Mouse (Mus musculus) neural tube, embryonic 11.5 days (tissue): ENCODE measurements at regions not wholly inside any gene's neighbourhood (a gene's known extent, or its start where the extent isn't known, plus 50 kb on each side); places are given as distances from the start of the nearest gene placed in this dataset.

Experiments used
- ATAC-seq: fragments of 200-750 bp; cut with Nextera tagmentation; 2 replicates; pipeline ENCODE4 v1.8.0; 2017; ENCODE audit warnings: moderate number of reproducible peaks, mild to moderate bottlenecking, moderate TSS enrichment, moderate library complexity; ENCODE audit not compliant: insufficient read depth, low FRiP score, low TSS enrichment
- DNase-seq: peaks from one replicate; pipeline ENCODE4 v3.0.0-alpha.2; 2015; ENCODE audit warnings: low spot score
- H3K27ac ChIP-seq: fragments of 300-500 bp; sonication (generic); 2 replicates; pipeline ENCODE4 v1.5.1; 2014; ENCODE audit warnings: low read depth, mild to moderate bottlenecking, low read length
- H3K27me3 ChIP-seq: fragments of 300-500 bp; sonication (generic); 2 replicates; pipeline ENCODE4 v1.6.1; 2014; ENCODE audit warnings: mild to moderate bottlenecking, low read length, mixed read lengths; ENCODE audit not compliant: control insufficient read depth, insufficient read depth
- H3K36me3 ChIP-seq: fragments of 300-500 bp; sonication (generic); 2 replicates; pipeline ENCODE4 v1.6.1; 2014; ENCODE audit warnings: mild to moderate bottlenecking, low read length, moderate library complexity, mixed read lengths; ENCODE audit not compliant: control insufficient read depth, insufficient read depth
- H3K4me1 ChIP-seq: fragments of 300-500 bp; sonication (generic); 2 replicates; pipeline ENCODE4 v1.6.1; 2014; ENCODE audit warnings: low read length, mixed read lengths; ENCODE audit not compliant: control insufficient read depth, insufficient read depth
- H3K4me2 ChIP-seq: fragments of 300-500 bp; sonication (generic); 2 replicates; pipeline ENCODE4 v1.6.1; 2014; ENCODE audit warnings: low read depth, mild to moderate bottlenecking, moderate library complexity
- H3K4me3 ChIP-seq: fragments of 300-500 bp; sonication (generic); 2 replicates; pipeline ENCODE4 v1.5.1; 2014; ENCODE audit warnings: low read depth, low read length
- H3K9ac ChIP-seq: fragments of 300-500 bp; sonication (generic); 2 replicates; pipeline ENCODE4 v1.6.1; 2014; ENCODE audit warnings: mild to moderate bottlenecking, low read length
- H3K9me3 ChIP-seq: fragments of 300-500 bp; sonication (generic); 2 replicates; pipeline ENCODE4 v1.6.1; 2016; ENCODE audit warnings: low read length; ENCODE audit not compliant: control insufficient read depth
- WGBS: fragments of 180-500 bp; shearing (Covaris S2); extraction: QIAGEN DNeasy Blood & Tissue Kit; methylation state at CpG from one replicate; pipeline ENCODE4 v1.1.7; 2014; 5-methylcytosine and 5-hydroxymethylcytosine counted together

- H3K9ac ChIP-seq: no peak overlapping the region
- H3K4me1 ChIP-seq: no peaks in the 10 kb centered on the region
- DNase-seq: no peak
- H3K27ac ChIP-seq: no peak overlapping the region
- WGBS: 56% methylated on average over 4 of the region's 4 CpGs
- ATAC-seq: no peak
- H3K9me3 ChIP-seq: no peaks in the 10 kb centered on the region
- H3K36me3 ChIP-seq: no peaks in the 10 kb centered on the region
- no peak overlapping the region for H3K4me3 ChIP-seq
- H3K27me3 ChIP-seq: no peaks in the 10 kb centered on the region
- no peak overlapping the region for H3K4me2 ChIP-seq
Measured at GRCm38 (mm10) chr8:127704406-127704805, 640.7 kb downstream of the Pard3 start.

- Histone ChIP-seq H3K4me3 (no peak overlapping the region), H3K36me3 (no peaks in the 10 kb centered on the region), H3K27ac (no peak overlapping the region), H3K9ac (no peak overlapping the region), H3K27me3 (no peaks in the 10 kb centered on the region), H3K4me1 (no peaks in the 10 kb centered on the region), H3K9me3 (no peaks in the 10 kb centered on the region), H3K4me2 (no peak overlapping the region)
- whole genome bisulfite sequencing: 61% methylated on average over 16 of the region's 16 CpGs
- ATAC-seq (no peak), DNase-seq (no peak)
Measured at GRCm38 (mm10) chr8:127706051-127706835, 642.5 kb downstream of the Pard3 start.

- Histone ChIP-seq H3K27ac (no peak overlapping the region), H3K4me1 (no peaks in the 10 kb centered on the region), H3K9me3 (no peaks in the 10 kb centered on the region), H3K36me3 (no peaks in the 10 kb centered on the region), H3K4me3 (no peak overlapping the region), H3K4me2 (no peak overlapping the region), H3K9ac (no peak overlapping the region), H3K27me3 (no peaks in the 10 kb centered on the region)
- no peak for DNase-seq
- no peak for ATAC-seq
- 95% methylated on average over 5 of the region's 5 CpGs for WGBS
Measured at GRCm38 (mm10) chr8:127709439-127709838, 645.7 kb downstream of the Pard3 start.

- no peaks in the 10 kb centered on the region for H3K36me3 ChIP-seq
- peaks cover 6% of the 10 kb centered on the region; the same call in 1 of the 2 replicates for H3K4me1 ChIP-seq
- H3K9ac ChIP-seq: no peak overlapping the region
- H3K27ac ChIP-seq: no peak overlapping the region
- H3K9me3 ChIP-seq: no peaks in the 10 kb centered on the region
- WGBS: 88% methylated on average over 1 of the region's 1 CpGs
- H3K4me3 ChIP-seq: no peak overlapping the region
- ATAC-seq (no peak), DNase-seq (no peak)
- H3K27me3 ChIP-seq: no peaks in the 10 kb centered on the region
- no peak overlapping the region for H3K4me2 ChIP-seq
Measured at GRCm38 (mm10) chr8:127715097-127715496, 643.3 kb upstream of the Nrp1 start.

GRCm38 (mm10) chr8:127717969-127718368, 640.4 kb upstream of the Nrp1 start:
- ATAC-seq: no peak

GRCm38 (mm10) chr8:127719881-127720280, 638.5 kb upstream of the Nrp1 start:
- Histone ChIP-seq H3K4me1 (peaks cover 6% of the 10 kb centered on the region; the same call in 1 of the 2 replicates), H3K9me3 (no peaks in the 10 kb centered on the region), H3K36me3 (no peaks in the 10 kb centered on the region), H3K9ac (no peak overlapping the region), H3K27me3 (no peaks in the 10 kb centered on the region), H3K4me3 (no peak overlapping the region), H3K27ac (no peak overlapping the region), H3K4me2 (no peak overlapping the region)
- ATAC-seq (no peak), DNase-seq (no peak)
- WGBS: 21% methylated on average over 6 of the region's 6 CpGs

More at GRCm38 (mm10) chr8:127717969-127718368, 640.4 kb upstream of the Nrp1 start:
- no peak for DNase-seq
- Histone ChIP-seq H3K27ac (no peak overlapping the region), H3K9me3 (no peaks in the 10 kb centered on the region), H3K9ac (no peak overlapping the region), H3K36me3 (no peaks in the 10 kb centered on the region), H3K4me2 (no peak overlapping the region), H3K4me1 (peaks cover 6% of the 10 kb centered on the region; the same call in 1 of the 2 replicates), H3K4me3 (no peak overlapping the region), H3K27me3 (no peaks in the 10 kb centered on the region)

GRCm38 (mm10) chr8:127720593-127721290, 637.7 kb upstream of the Nrp1 start:
- H3K36me3 ChIP-seq: no peaks in the 10 kb centered on the region
- DNase-seq: no peak
- H3K4me3 ChIP-seq: no peak overlapping the region
- peaks cover 6% of the 10 kb centered on the region; the same call in 1 of the 2 replicates for H3K4me1 ChIP-seq
- ATAC-seq: no peak
- H3K27ac ChIP-seq: no peak overlapping the region
- no peaks in the 10 kb centered on the region for H3K9me3 ChIP-seq
- H3K27me3 ChIP-seq: no peaks in the 10 kb centered on the region
- no peak overlapping the region for H3K9ac ChIP-seq
- H3K4me2 ChIP-seq: no peak overlapping the region
- WGBS: 29% methylated on average over 6 of the region's 6 CpGs

GRCm38 (mm10) chr8:127721624-127722023, 636.8 kb upstream of the Nrp1 start:
- H3K27me3 ChIP-seq: no peaks in the 10 kb centered on the region
- H3K36me3 ChIP-seq: no peaks in the 10 kb centered on the region
- H3K9ac ChIP-seq: no peak overlapping the region
- H3K9me3 ChIP-seq: no peaks in the 10 kb centered on the region
- H3K4me2 ChIP-seq: no peak overlapping the region
- WGBS: 14% methylated on average over 1 of the region's 1 CpGs
- no peak overlapping the region for H3K4me3 ChIP-seq
- no peak overlapping the region for H3K27ac ChIP-seq
- peaks cover 6% of the 10 kb centered on the region; the same call in 1 of the 2 replicates for H3K4me1 ChIP-seq
- no peak for DNase-seq
- no peak for ATAC-seq

- no peak overlapping the region for H3K27ac ChIP-seq
- no peaks in the 10 kb centered on the region for H3K27me3 ChIP-seq
- no peaks in the 10 kb centered on the region for H3K36me3 ChIP-seq
- DNase-seq (no peak), ATAC-seq (no peak)
- 92% methylated on average over 3 of the region's 3 CpGs for WGBS
- H3K4me1 ChIP-seq: no peaks in the 10 kb centered on the region
- no peak overlapping the region for H3K9ac ChIP-seq
- H3K4me3 ChIP-seq: no peak overlapping the region
- H3K4me2 ChIP-seq: no peak overlapping the region
- H3K9me3 ChIP-seq: no peaks in the 10 kb centered on the region
Measured at GRCm38 (mm10) chr8:127734059-127734458, 624.3 kb upstream of the Nrp1 start.
